Mouse (Mus musculus): Measurements from ENCODE around the gene Cstf3. TPM values are rescaled to one million over a fixed set of nuclear protein-coding genes. Genes with fewer than 3 reads are reported as not detected.

Gene Cstf3
- polyA plus RNA-seq, 1 experiment: 24.0 TPM

GRCm38 (mm10) chr2:104677326-104677725 is 87.0 kb downstream of the Cstf3 start:
- TF ChIP-seq CTCF (IDR thresholded peaks at IDR 0.05; ENCODE audit: low read depth, low read length): no peak
- no peak for TF ChIP-seq POLR2A (IDR thresholded peaks at IDR 0.05; ENCODE audit: borderline replicate concordance, low read depth, low read length)
- Histone ChIP-seq H3K4me3 (ENCODE audit: insufficient read depth, low read length) (no peak overlapping the region), H3K27ac (ENCODE audit: insufficient read depth, low read depth, low read length) (no peak overlapping the region), H3K4me1 (ENCODE audit: control insufficient read depth, insufficient read depth, low read length) (no peaks in the 10 kb centered on the region)

- TF ChIP-seq POLR2A (IDR thresholded peaks at IDR 0.05; ENCODE audit: borderline replicate concordance, low read depth, low read length): no peak
- no peak for TF ChIP-seq CTCF (IDR thresholded peaks at IDR 0.05; ENCODE audit: low read depth, low read length)
- Histone ChIP-seq H3K4me1 (ENCODE audit: control insufficient read depth, insufficient read depth, low read length) (peaks cover 13% of the 10 kb centered on the region), H3K27ac (ENCODE audit: insufficient read depth, low read depth, low read length) (no peak overlapping the region), H3K4me3 (ENCODE audit: insufficient read depth, low read length) (no peak overlapping the region)
These were observed 94.4 kb downstream of the Cstf3 start for GRCm38 (mm10) chr2:104684771-104685170.

GRCm38 (mm10) chr2:104685418-104685817 is 95.1 kb downstream of the Cstf3 start:
- H3K27ac ChIP-seq (ENCODE audit: insufficient read depth, low read depth, low read length): no peak overlapping the region
- H3K4me3 ChIP-seq (ENCODE audit: insufficient read depth, low read length): no peak overlapping the region
- TF ChIP-seq POLR2A (IDR thresholded peaks at IDR 0.05; ENCODE audit: borderline replicate concordance, low read depth, low read length): 0 out of 2 replicates have a peak, but pooled peaks have one; percentile 23
- TF ChIP-seq CTCF (IDR thresholded peaks at IDR 0.05; ENCODE audit: low read depth, low read length): peak; percentile 90
- peaks cover 19% of the 10 kb centered on the region for H3K4me1 ChIP-seq (ENCODE audit: control insufficient read depth, insufficient read depth, low read length)

- Histone ChIP-seq H3K4me3 (ENCODE audit: insufficient read depth, low read length) (no peak overlapping the region), H3K4me1 (ENCODE audit: control insufficient read depth, insufficient read depth, low read length) (peaks cover 32% of the 10 kb centered on the region), H3K27ac (ENCODE audit: insufficient read depth, low read depth, low read length) (peak overlapping the region; percentile 11; the same call in 1 of the 2 replicates)
- TF ChIP-seq POLR2A (IDR thresholded peaks at IDR 0.05; ENCODE audit: borderline replicate concordance, low read depth, low read length) (no peak), CTCF (IDR thresholded peaks at IDR 0.05; ENCODE audit: low read depth, low read length) (no peak)
These were observed 96.9 kb downstream of the Cstf3 start for GRCm38 (mm10) chr2:104687261-104687660.

GRCm38 (mm10) chr2:104688321-104688720 is 98.0 kb downstream of the Cstf3 start:
- no peak overlapping the region for H3K4me3 ChIP-seq (ENCODE audit: insufficient read depth, low read length)
- peaks cover 39% of the 10 kb centered on the region for H3K4me1 ChIP-seq (ENCODE audit: control insufficient read depth, insufficient read depth, low read length)
- H3K27ac ChIP-seq (ENCODE audit: insufficient read depth, low read depth, low read length): no peak overlapping the region
- TF ChIP-seq POLR2A (IDR thresholded peaks at IDR 0.05; ENCODE audit: borderline replicate concordance, low read depth, low read length) (no peak), CTCF (IDR thresholded peaks at IDR 0.05; ENCODE audit: low read depth, low read length) (no peak)

GRCm38 (mm10) chr2:104688724-104689123 is 98.4 kb downstream of the Cstf3 start:
- H3K27ac ChIP-seq (ENCODE audit: insufficient read depth, low read depth, low read length): no peak overlapping the region
- peaks cover 41% of the 10 kb centered on the region for H3K4me1 ChIP-seq (ENCODE audit: control insufficient read depth, insufficient read depth, low read length)
- no peak for TF ChIP-seq POLR2A (IDR thresholded peaks at IDR 0.05; ENCODE audit: borderline replicate concordance, low read depth, low read length)
- no peak for TF ChIP-seq CTCF (IDR thresholded peaks at IDR 0.05; ENCODE audit: low read depth, low read length)
- H3K4me3 ChIP-seq (ENCODE audit: insufficient read depth, low read length): no peak overlapping the region

GRCm38 (mm10) chr2:104690720-104691119 is 100.4 kb downstream of the Cstf3 start:
- no peak overlapping the region for H3K4me3 ChIP-seq (ENCODE audit: insufficient read depth, low read length)
- peaks cover 41% of the 10 kb centered on the region for H3K4me1 ChIP-seq (ENCODE audit: control insufficient read depth, insufficient read depth, low read length)
- H3K27ac ChIP-seq (ENCODE audit: insufficient read depth, low read depth, low read length): no peak overlapping the region
- TF ChIP-seq CTCF (IDR thresholded peaks at IDR 0.05; ENCODE audit: low read depth, low read length) (no peak), POLR2A (IDR thresholded peaks at IDR 0.05; ENCODE audit: borderline replicate concordance, low read depth, low read length) (no peak)

GRCm38 (mm10) chr2:104692551-104692950 is 102.2 kb downstream of the Cstf3 start:
- Histone ChIP-seq H3K4me3 (ENCODE audit: insufficient read depth, low read length) (no peak overlapping the region), H3K27ac (ENCODE audit: insufficient read depth, low read depth, low read length) (peak overlapping the region; percentile 69), H3K4me1 (ENCODE audit: control insufficient read depth, insufficient read depth, low read length) (peaks cover 37% of the 10 kb centered on the region)
- no peak for TF ChIP-seq CTCF (IDR thresholded peaks at IDR 0.05; ENCODE audit: low read depth, low read length)
- no peak for TF ChIP-seq POLR2A (IDR thresholded peaks at IDR 0.05; ENCODE audit: borderline replicate concordance, low read depth, low read length)

GRCm38 (mm10) chr2:104699659-104700058 is 109.3 kb downstream of the Cstf3 start:
- no peak overlapping the region for H3K27ac ChIP-seq (ENCODE audit: insufficient read depth, low read depth, low read length)
- H3K4me3 ChIP-seq (ENCODE audit: insufficient read depth, low read length): no peak overlapping the region
- TF ChIP-seq CTCF (IDR thresholded peaks at IDR 0.05; ENCODE audit: low read depth, low read length): no peak
- TF ChIP-seq POLR2A (IDR thresholded peaks at IDR 0.05; ENCODE audit: borderline replicate concordance, low read depth, low read length): no peak
- H3K4me1 ChIP-seq (ENCODE audit: control insufficient read depth, insufficient read depth, low read length): no peaks in the 10 kb centered on the region

- TF ChIP-seq CTCF (IDR thresholded peaks at IDR 0.05; ENCODE audit: low read depth, low read length) (no peak), POLR2A (IDR thresholded peaks at IDR 0.05; ENCODE audit: borderline replicate concordance, low read depth, low read length) (no peak)
- H3K4me1 ChIP-seq (ENCODE audit: control insufficient read depth, insufficient read depth, low read length): peaks cover 4% of the 10 kb centered on the region
- H3K27ac ChIP-seq (ENCODE audit: insufficient read depth, low read depth, low read length): no peak overlapping the region
These were observed 112.8 kb downstream of the Cstf3 start for GRCm38 (mm10) chr2:104703158-104703557.

GRCm38 (mm10) chr2:104704355-104704754 is 114.0 kb downstream of the Cstf3 start:
- H3K27ac ChIP-seq (ENCODE audit: insufficient read depth, low read depth, low read length): no peak overlapping the region
- no peak overlapping the region for H3K4me3 ChIP-seq (ENCODE audit: insufficient read depth, low read length)
- peaks cover 4% of the 10 kb centered on the region for H3K4me1 ChIP-seq (ENCODE audit: control insufficient read depth, insufficient read depth, low read length)
- no peak for TF ChIP-seq CTCF (IDR thresholded peaks at IDR 0.05; ENCODE audit: low read depth, low read length)
- no peak for TF ChIP-seq POLR2A (IDR thresholded peaks at IDR 0.05; ENCODE audit: borderline replicate concordance, low read depth, low read length)

More at GRCm38 (mm10) chr2:104703158-104703557, 112.8 kb downstream of the Cstf3 start:
- H3K4me3 ChIP-seq (ENCODE audit: insufficient read depth, low read length): no peak overlapping the region
